Mouse (Mus musculus) neural tube, embryonic 15.5 days (tissue): Measurements from ENCODE around the gene Ush2a. TPM values are rescaled to one million over a fixed set of nuclear protein-coding genes. Genes with fewer than 3 reads are reported as not detected.

ENCODE experiments used
- ATAC-seq: fragments of 200-750 bp; cut with Nextera tagmentation; 2 replicates; pipeline ENCODE4 v1.8.0; 2017; ENCODE audit warnings: mild to moderate bottlenecking, moderate TSS enrichment, moderate library complexity; ENCODE audit not compliant: low FRiP score
- H3K27ac ChIP-seq: fragments of 300-500 bp; sonication (generic); replicated peaks from 2 replicates; pipeline ENCODE4 v1.5.1; 2015; ENCODE audit warnings: mild to moderate bottlenecking, inconsistent platforms
- H3K27me3 ChIP-seq: fragments of 300-500 bp; sonication (generic); replicated peaks from 2 replicates; pipeline ENCODE4 v1.6.1; 2015; ENCODE audit warnings: inconsistent platforms
- H3K36me3 ChIP-seq: fragments of 300-500 bp; sonication (generic); 2 replicates; pipeline ENCODE4 v1.6.1; 2015; ENCODE audit warnings: inconsistent platforms
- H3K4me1 ChIP-seq: fragments of 300-500 bp; sonication (generic); 2 replicates; pipeline ENCODE4 v1.6.1; 2015; ENCODE audit warnings: inconsistent platforms
- H3K4me2 ChIP-seq: fragments of 300-500 bp; sonication (generic); 2 replicates; pipeline ENCODE4 v1.6.1; 2015; ENCODE audit warnings: inconsistent platforms, mild to moderate bottlenecking, moderate library complexity
- H3K4me3 ChIP-seq: fragments of 300-500 bp; sonication (generic); replicated peaks from 2 replicates; pipeline ENCODE4 v1.5.1; 2015; ENCODE audit warnings: mild to moderate bottlenecking, inconsistent platforms
- H3K9ac ChIP-seq: fragments of 300-500 bp; sonication (generic); replicated peaks from 2 replicates; pipeline ENCODE4 v1.6.1; 2015; ENCODE audit warnings: mild to moderate bottlenecking, inconsistent platforms
- H3K9me3 ChIP-seq: fragments of 300-500 bp; sonication (generic); replicated peaks from 2 replicates; pipeline ENCODE4 v1.6.1; 2016; ENCODE audit warnings: inconsistent platforms
- WGBS: fragments of 180-500 bp; shearing (Covaris S2); methylation state at CpG from one replicate; pipeline ENCODE4 v1.1.7; 2015; ENCODE audit warnings: mixed read lengths; 5-methylcytosine and 5-hydroxymethylcytosine counted together
- polyA plus RNA-seq: library from polyadenylated mRNA; unstranded; fragments of >200 nt; fragmentation: Nextera tagmentation; extraction: Ambion mirVana; gene quantifications from 2 replicates; pipeline ENCODE4 v1.2.1, GENCODE M21; 2015

The Ush2a gene
- polyA plus RNA-seq, 1 experiment from 2014 or later = 0.17 TPM

- Histone ChIP-seq H3K4me1 (peaks cover 5% of the 10 kb centered on the region), H3K9me3 (no peaks in the 10 kb centered on the region), H3K27ac (no peak overlapping the region), H3K9ac (no peak overlapping the region), H3K36me3 (no peaks in the 10 kb centered on the region), H3K4me2 (no peak overlapping the region), H3K27me3 (no peaks in the 10 kb centered on the region), H3K4me3 (no peak overlapping the region)
- no peak for ATAC-seq
Measured at GRCm38 (mm10) chr1:188464653-188465052, 202.8 kb downstream of the Ush2a start.

- Histone ChIP-seq H3K4me1 (peaks cover 5% of the 10 kb centered on the region), H3K36me3 (no peaks in the 10 kb centered on the region), H3K9me3 (no peaks in the 10 kb centered on the region), H3K4me3 (no peak overlapping the region), H3K27me3 (no peaks in the 10 kb centered on the region), H3K27ac (no peak overlapping the region), H3K9ac (no peak overlapping the region), H3K4me2 (no peak overlapping the region)
- WGBS = 50% methylated on average over 10 of the region's 10 CpGs
- peak; percentile 78 for ATAC-seq
Measured at GRCm38 (mm10) chr1:188468371-188468783, 206.6 kb downstream of the Ush2a start.

- ATAC-seq = no peak
- H3K27ac ChIP-seq = no peak overlapping the region
- no peaks in the 10 kb centered on the region for H3K27me3 ChIP-seq
- H3K4me1 ChIP-seq = no peaks in the 10 kb centered on the region
- H3K9ac ChIP-seq = no peak overlapping the region
- H3K36me3 ChIP-seq = no peaks in the 10 kb centered on the region
- no peak overlapping the region for H3K4me2 ChIP-seq
- H3K9me3 ChIP-seq = no peaks in the 10 kb centered on the region
- WGBS = 75% methylated on average over 5 of the region's 5 CpGs
- H3K4me3 ChIP-seq = no peak overlapping the region
Measured at GRCm38 (mm10) chr1:188504958-188505357, 243.1 kb downstream of the Ush2a start.

DNA sequence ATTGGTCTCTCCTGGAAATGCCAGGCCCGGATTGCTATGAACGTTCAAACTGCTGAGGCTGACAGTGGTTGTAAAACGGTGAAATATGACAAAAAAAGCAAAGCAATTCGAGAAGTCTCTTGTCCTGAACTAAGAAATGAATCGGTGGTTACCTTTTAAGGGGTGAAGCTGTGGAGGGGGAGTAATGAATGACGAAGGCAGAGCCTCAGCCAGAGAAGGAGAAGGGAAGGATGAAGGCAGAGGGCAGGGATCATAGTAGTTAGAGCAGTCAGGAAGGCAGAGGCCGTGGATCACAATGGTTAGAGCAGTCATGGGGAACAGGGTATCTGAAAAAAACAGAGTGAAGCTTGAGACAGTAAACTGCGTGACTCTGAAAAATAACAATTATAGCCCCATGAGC, 257.0 kb downstream of the Ush2a start:
- Histone ChIP-seq H3K4me3 (no peak overlapping the region), H3K36me3 (no peaks in the 10 kb centered on the region), H3K9ac (no peak overlapping the region), H3K4me2 (no peak overlapping the region), H3K4me1 (no peaks in the 10 kb centered on the region), H3K9me3 (no peaks in the 10 kb centered on the region), H3K27ac (no peak overlapping the region), H3K27me3 (no peaks in the 10 kb centered on the region)
- WGBS = 79% methylated on average over 8 of the region's 8 CpGs
- ATAC-seq = no peak

- no peaks in the 10 kb centered on the region for H3K36me3 ChIP-seq
- H3K4me2 ChIP-seq = no peak overlapping the region
- H3K27ac ChIP-seq = no peak overlapping the region
- ATAC-seq = no peak
- no peak overlapping the region for H3K4me3 ChIP-seq
- 75% methylated on average over 3 of the region's 3 CpGs for WGBS
- H3K9ac ChIP-seq = no peak overlapping the region
- H3K4me1 ChIP-seq = no peaks in the 10 kb centered on the region
- no peaks in the 10 kb centered on the region for H3K27me3 ChIP-seq
- no peaks in the 10 kb centered on the region for H3K9me3 ChIP-seq
Measured at GRCm38 (mm10) chr1:188527451-188527850, 265.6 kb downstream of the Ush2a start.

- Histone ChIP-seq H3K4me2 (no peak overlapping the region), H3K27ac (no peak overlapping the region), H3K36me3 (no peaks in the 10 kb centered on the region), H3K4me3 (no peak overlapping the region), H3K9ac (no peak overlapping the region), H3K9me3 (no peaks in the 10 kb centered on the region), H3K4me1 (no peaks in the 10 kb centered on the region), H3K27me3 (no peaks in the 10 kb centered on the region)
- WGBS = 69% methylated on average over 6 of the region's 6 CpGs
- ATAC-seq = no peak
Measured at GRCm38 (mm10) chr1:188529606-188530131, 267.8 kb downstream of the Ush2a start.

DNA sequence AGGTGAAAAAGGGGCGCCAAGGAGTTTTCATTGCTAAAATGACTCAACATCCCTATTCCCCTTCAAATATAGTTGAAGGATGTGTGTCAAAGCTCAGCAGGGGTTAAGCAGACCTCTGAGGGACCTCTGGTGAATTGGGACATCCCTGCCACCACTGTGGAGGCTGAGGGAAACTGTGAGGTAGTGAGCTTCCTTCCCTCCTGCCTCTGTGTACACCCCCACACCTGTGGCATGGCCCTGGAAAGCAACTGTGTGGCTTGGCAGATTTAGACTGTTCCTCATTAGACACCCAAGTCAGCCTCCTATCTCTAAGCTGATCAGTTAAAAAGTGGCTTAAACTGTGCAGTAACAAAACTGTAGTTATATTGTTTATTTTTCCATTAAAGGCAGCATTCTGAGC, 275.2 kb downstream of the Ush2a start:
- H3K27ac ChIP-seq = no peak overlapping the region
- H3K27me3 ChIP-seq = no peaks in the 10 kb centered on the region
- no peak overlapping the region for H3K4me2 ChIP-seq
- ATAC-seq = no peak
- H3K4me1 ChIP-seq = no peaks in the 10 kb centered on the region
- WGBS = 66% methylated on average over 1 of the region's 1 CpGs
- H3K9me3 ChIP-seq = no peaks in the 10 kb centered on the region
- no peak overlapping the region for H3K9ac ChIP-seq
- no peak overlapping the region for H3K4me3 ChIP-seq
- H3K36me3 ChIP-seq = no peaks in the 10 kb centered on the region

DNA sequence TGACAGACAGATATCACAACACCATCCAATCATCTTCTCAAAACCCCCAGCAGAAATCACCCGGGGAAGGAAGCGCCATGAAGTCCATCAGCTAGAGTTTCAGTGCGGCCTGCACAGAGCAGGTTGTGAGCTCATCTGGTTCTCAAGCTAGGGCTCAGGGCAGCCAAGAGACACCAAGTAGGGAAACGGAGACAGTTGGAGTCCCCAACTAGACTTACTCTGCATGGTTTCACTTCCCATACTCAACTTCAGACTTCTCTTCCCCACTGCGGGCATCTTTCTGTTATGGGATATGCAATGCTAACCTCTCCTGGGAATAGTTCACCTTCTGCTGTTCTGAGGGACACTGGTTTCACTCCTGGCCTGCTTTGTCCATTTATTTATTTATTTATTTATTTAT, 277.8 kb downstream of the Ush2a start:
- Histone ChIP-seq H3K4me1 (no peaks in the 10 kb centered on the region), H3K36me3 (no peaks in the 10 kb centered on the region), H3K27ac (no peak overlapping the region), H3K9me3 (no peaks in the 10 kb centered on the region), H3K4me3 (no peak overlapping the region), H3K4me2 (no peak overlapping the region), H3K27me3 (no peaks in the 10 kb centered on the region), H3K9ac (no peak overlapping the region)
- 99% methylated on average over 5 of the region's 5 CpGs for WGBS
- no peak for ATAC-seq

- no peaks in the 10 kb centered on the region for H3K27me3 ChIP-seq
- no peak overlapping the region for H3K4me2 ChIP-seq
- whole genome bisulfite sequencing = 91% methylated on average over 3 of the region's 3 CpGs
- no peaks in the 10 kb centered on the region for H3K9me3 ChIP-seq
- ATAC-seq = no peak
- no peak overlapping the region for H3K27ac ChIP-seq
- no peak overlapping the region for H3K4me3 ChIP-seq
- H3K9ac ChIP-seq = no peak overlapping the region
- no peaks in the 10 kb centered on the region for H3K36me3 ChIP-seq
- no peaks in the 10 kb centered on the region for H3K4me1 ChIP-seq
Measured at GRCm38 (mm10) chr1:188541492-188541891, 279.7 kb downstream of the Ush2a start.

- Histone ChIP-seq H3K4me3 (no peak overlapping the region), H3K4me2 (no peak overlapping the region), H3K36me3 (no peaks in the 10 kb centered on the region), H3K27ac (no peak overlapping the region), H3K9me3 (no peaks in the 10 kb centered on the region), H3K9ac (no peak overlapping the region), H3K27me3 (no peaks in the 10 kb centered on the region), H3K4me1 (no peaks in the 10 kb centered on the region)
- ATAC-seq = no peak
- WGBS = 39% methylated on average over 1 of the region's 1 CpGs
Measured at GRCm38 (mm10) chr1:188543364-188543763, 281.5 kb downstream of the Ush2a start.

GRCm38 (mm10) chr1:188549686-188550085, 287.9 kb downstream of the Ush2a start:
- WGBS = 75% methylated on average over 13 of the region's 13 CpGs
- H3K9me3 ChIP-seq = no peaks in the 10 kb centered on the region
- no peaks in the 10 kb centered on the region for H3K4me1 ChIP-seq
- no peaks in the 10 kb centered on the region for H3K36me3 ChIP-seq
- H3K27me3 ChIP-seq = no peaks in the 10 kb centered on the region
- no peak overlapping the region for H3K9ac ChIP-seq
- H3K27ac ChIP-seq = no peak overlapping the region
- no peak for ATAC-seq
- no peak overlapping the region for H3K4me3 ChIP-seq
- H3K4me2 ChIP-seq = no peak overlapping the region

DNA sequence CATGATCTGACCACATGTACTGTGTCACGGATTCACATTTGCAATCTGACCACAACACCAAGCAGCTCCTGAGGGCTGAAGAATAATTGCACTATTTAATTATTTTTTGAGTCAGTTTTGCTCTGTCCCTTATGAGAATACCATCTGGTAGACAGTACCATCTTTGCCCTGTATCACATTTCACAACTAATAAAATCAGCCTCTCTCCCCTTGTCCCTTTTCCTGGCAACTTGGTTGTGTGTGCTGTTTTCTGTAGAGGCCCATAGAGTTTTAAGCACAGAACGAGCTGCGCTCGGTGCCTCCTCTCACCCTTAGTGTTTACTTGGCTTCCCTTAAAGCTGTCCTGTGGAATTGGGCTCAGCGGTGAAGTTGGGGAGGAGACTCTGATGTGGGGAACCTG, 290.0 kb downstream of the Ush2a start:
- no peak overlapping the region for H3K4me3 ChIP-seq
- no peaks in the 10 kb centered on the region for H3K9me3 ChIP-seq
- H3K36me3 ChIP-seq = no peaks in the 10 kb centered on the region
- no peak for ATAC-seq
- WGBS = 79% methylated on average over 5 of the region's 5 CpGs
- H3K27me3 ChIP-seq = no peaks in the 10 kb centered on the region
- no peaks in the 10 kb centered on the region for H3K4me1 ChIP-seq
- H3K4me2 ChIP-seq = no peak overlapping the region
- no peak overlapping the region for H3K9ac ChIP-seq
- no peak overlapping the region for H3K27ac ChIP-seq

DNA sequence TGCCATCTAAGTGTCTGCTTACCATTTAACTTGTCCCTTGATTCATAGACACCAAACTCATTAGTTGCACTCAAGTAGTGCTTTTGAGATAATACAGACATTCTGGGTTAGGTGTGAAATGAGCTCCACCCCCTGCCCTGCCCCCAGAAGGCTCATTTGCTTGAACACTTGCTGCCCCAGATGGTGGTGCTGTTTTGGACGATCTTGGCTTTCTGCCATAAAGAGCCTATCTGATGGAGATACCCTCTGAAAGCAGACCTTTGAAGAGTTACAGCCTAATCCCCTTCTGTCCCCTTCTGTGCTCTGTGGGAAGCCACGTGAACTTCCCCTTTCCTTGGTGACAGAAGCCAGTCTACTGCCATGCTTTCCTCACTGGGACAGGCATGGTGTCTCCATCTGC, 297.1 kb downstream of the Ush2a start:
- Histone ChIP-seq H3K4me1 (no peaks in the 10 kb centered on the region), H3K27me3 (no peaks in the 10 kb centered on the region), H3K36me3 (no peaks in the 10 kb centered on the region), H3K4me3 (no peak overlapping the region), H3K9me3 (no peaks in the 10 kb centered on the region), H3K4me2 (no peak overlapping the region), H3K27ac (no peak overlapping the region), H3K9ac (no peak overlapping the region)
- no peak for ATAC-seq
- 24% methylated on average over 2 of the region's 2 CpGs for WGBS
